Mouse (Mus musculus): ENCODE results near the gene Mrpl37.

DNA sequence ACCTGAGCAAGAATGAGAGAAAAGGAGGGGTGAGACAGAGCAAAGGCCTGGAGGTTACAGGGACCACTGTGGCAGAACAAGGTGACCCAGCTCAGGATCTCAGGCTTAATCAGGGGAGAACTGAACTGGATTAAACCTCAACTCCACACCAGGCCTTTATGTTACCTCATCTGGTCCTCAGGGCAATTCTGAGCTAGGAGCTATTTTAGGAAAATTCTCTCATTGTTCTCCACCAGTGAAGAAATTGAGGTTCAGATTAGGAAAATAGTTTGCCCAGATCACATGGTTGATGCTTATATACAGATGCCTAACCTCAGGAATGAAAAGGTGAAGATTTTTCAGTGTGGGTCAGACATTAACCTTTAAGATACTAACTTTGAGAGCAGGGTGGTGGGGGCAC lies 13.0 kb upstream of the Mrpl37 start:
- TF ChIP-seq CTCF (IDR thresholded peaks at IDR 0.05) (no peak), POLR2A (IDR thresholded peaks at IDR 0.05; ENCODE audit: insufficient read depth, low read depth, low read length) (no peak)
